Mouse (Mus musculus) hindbrain, postnatal 0 days (tissue): ENCODE results near the gene Hacd1. TPM values are rescaled to one million over a fixed set of nuclear protein-coding genes. Genes with fewer than 3 reads are reported as not detected.

Experiments
- ATAC-seq: fragments of 200-750 bp; cut with Nextera tagmentation; 2 replicates; pipeline ENCODE4 v1.8.0; 2017; ENCODE audit warnings: mild to moderate bottlenecking, moderate TSS enrichment, moderate library complexity
- DNase-seq: peaks from one replicate; pipeline ENCODE4 v3.0.0-alpha.2; 2015; ENCODE audit warnings: low spot score
- H3K27ac ChIP-seq: fragments of 300-500 bp; sonication (generic); 2 replicates; pipeline ENCODE4 v1.5.1; 2014; ENCODE audit warnings: mild to moderate bottlenecking
- H3K27me3 ChIP-seq: fragments of 300-500 bp; sonication (generic); 2 replicates; pipeline ENCODE4 v1.6.1; 2014; ENCODE audit warnings: low read length, mixed read lengths; ENCODE audit not compliant: insufficient read depth
- H3K36me3 ChIP-seq: fragments of 300-500 bp; sonication (generic); 2 replicates; pipeline ENCODE4 v1.6.1; 2014; ENCODE audit warnings: low read length, mixed read lengths; ENCODE audit not compliant: insufficient read depth
- H3K4me1 ChIP-seq: fragments of 300-500 bp; sonication (generic); 2 replicates; pipeline ENCODE4 v1.6.1; 2014; ENCODE audit warnings: antibody characterized with exemption, low read length, mixed read lengths; ENCODE audit not compliant: insufficient read depth
- H3K4me2 ChIP-seq: fragments of 300-500 bp; sonication (generic); 2 replicates; pipeline ENCODE4 v1.6.1; 2014; ENCODE audit warnings: low read depth, mild to moderate bottlenecking, low read length, moderate library complexity, mixed read lengths
- H3K4me3 ChIP-seq: fragments of 300-500 bp; sonication (generic); 2 replicates; pipeline ENCODE4 v1.5.1; 2014; ENCODE audit warnings: low read length
- H3K9ac ChIP-seq: fragments of 300-500 bp; sonication (generic); replicated peaks from 2 replicates; pipeline ENCODE4 v1.6.1; 2014; ENCODE audit warnings: mild to moderate bottlenecking, low read length, moderate library complexity, mixed read lengths
- H3K9me3 ChIP-seq: fragments of 300-500 bp; sonication (generic); 2 replicates; pipeline ENCODE4 v1.6.1; 2016; ENCODE audit warnings: low read length, mixed read lengths
- CTCF ChIP-seq: IDR thresholded peaks from 2 replicates; pipeline ENCODE4 v1.5.1; 2016; ENCODE audit warnings: antibody characterized with exemption, control low read depth, low read depth
- WGBS: fragments of 180-500 bp; shearing (Covaris S2); extraction: QIAGEN DNeasy Blood & Tissue Kit; methylation state at CpG from one replicate; pipeline ENCODE4 v1.1.7; 2014; 5-methylcytosine and 5-hydroxymethylcytosine counted together
- polyA plus RNA-seq: library from polyadenylated mRNA; unstranded; fragments of >200 nt; fragmentation: Nextera tagmentation; extraction: Ambion mirVana; gene quantifications from 2 replicates; pipeline ENCODE4 v1.2.1, GENCODE M21; 2015
- total RNA-seq: library from RNA; depleted of rRNA; stranded (reverse); fragments of >200 nt; gene quantifications from 2 replicates; pipeline ENCODE4 v1.2.3, GENCODE M21; 2014; rRNA removed

The Hacd1 gene
- total and polyA plus RNA-seq, 2 experiments from 2014 or later: 59.8 to 88.5 TPM

DNA sequence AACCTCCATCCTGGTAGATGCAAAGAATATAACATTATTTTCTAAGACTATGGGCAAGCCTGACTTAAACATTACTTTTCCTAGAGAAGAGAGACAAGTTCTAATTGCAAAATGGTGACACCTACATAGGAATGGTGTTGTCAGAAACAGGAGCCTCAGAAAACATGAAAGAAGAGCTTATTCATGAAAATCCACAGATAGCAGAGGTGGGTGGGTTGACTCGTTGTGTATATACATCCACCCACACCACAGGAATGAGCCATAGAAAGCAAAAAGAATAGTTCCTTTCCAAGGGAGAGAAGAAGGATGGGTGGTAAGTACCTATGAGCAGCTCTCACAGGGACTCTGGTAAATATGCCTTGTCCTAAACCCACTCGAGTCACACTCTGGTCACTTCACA is 239.3 kb downstream of the Hacd1 start:
- H3K4me2 ChIP-seq: no peak overlapping the region
- no peak overlapping the region for H3K27ac ChIP-seq
- H3K4me1 ChIP-seq: no peaks in the 10 kb centered on the region
- H3K27me3 ChIP-seq: no peaks in the 10 kb centered on the region
- H3K36me3 ChIP-seq: no peaks in the 10 kb centered on the region
- 82% methylated on average over 2 of the region's 2 CpGs for WGBS
- no peak overlapping the region for H3K9ac ChIP-seq
- H3K9me3 ChIP-seq: no peaks in the 10 kb centered on the region
- no peak for TF ChIP-seq CTCF
- no peak for ATAC-seq
- DNase-seq: no peak
- no peak overlapping the region for H3K4me3 ChIP-seq

DNA sequence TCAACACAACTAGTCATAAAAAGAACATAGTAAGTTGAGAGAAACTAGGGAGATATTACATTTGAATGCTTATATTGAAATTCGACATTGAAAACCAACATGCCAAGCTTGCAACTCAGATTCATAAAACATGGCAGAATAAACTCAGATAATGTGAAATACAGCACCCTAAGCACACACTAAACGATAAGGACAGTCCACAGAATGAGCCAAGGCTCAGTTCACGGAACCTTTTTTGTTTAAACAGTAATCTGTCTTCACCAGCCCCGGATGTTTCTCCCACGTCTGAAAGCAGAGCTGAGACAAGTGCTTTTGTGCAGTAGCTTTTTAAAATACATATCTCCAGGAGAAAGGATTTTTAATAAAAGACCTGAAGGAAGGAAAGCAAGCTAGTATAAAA is 247.3 kb downstream of the Hacd1 start:
- Histone ChIP-seq H3K4me3 (no peak overlapping the region), H3K36me3 (no peaks in the 10 kb centered on the region), H3K4me1 (no peaks in the 10 kb centered on the region), H3K9ac (no peak overlapping the region), H3K4me2 (no peak overlapping the region), H3K27me3 (no peaks in the 10 kb centered on the region), H3K27ac (no peak overlapping the region), H3K9me3 (no peaks in the 10 kb centered on the region)
- WGBS: 66% methylated on average over 5 of the region's 5 CpGs
- TF ChIP-seq CTCF: no peak
- no peak for DNase-seq
- no peak for ATAC-seq

DNA sequence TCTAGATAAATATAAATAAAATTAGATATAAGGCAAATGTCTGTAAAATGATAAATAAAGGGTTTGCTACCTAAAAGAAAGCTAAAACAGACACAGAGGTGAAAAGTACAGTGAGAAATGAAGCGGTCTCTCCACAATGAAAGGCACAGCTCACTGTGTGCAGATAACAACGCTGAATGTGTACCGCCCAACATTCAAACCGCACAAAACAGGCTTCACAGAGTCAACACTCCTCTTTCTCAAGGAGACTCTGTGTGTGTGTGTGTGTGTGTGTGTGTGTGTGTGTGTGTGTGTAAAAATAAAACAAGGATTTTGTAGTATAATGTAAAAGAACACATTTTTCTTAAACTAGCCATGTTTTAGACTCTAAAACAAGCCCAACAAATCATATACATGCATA is 247.9 kb downstream of the Hacd1 start:
- H3K4me3 ChIP-seq: no peak overlapping the region
- H3K27me3 ChIP-seq: no peaks in the 10 kb centered on the region
- H3K9ac ChIP-seq: no peak overlapping the region
- 74% methylated on average over 4 of the region's 4 CpGs for WGBS
- ATAC-seq (no peak), DNase-seq (no peak)
- no peak overlapping the region for H3K4me2 ChIP-seq
- no peaks in the 10 kb centered on the region for H3K9me3 ChIP-seq
- no peaks in the 10 kb centered on the region for H3K36me3 ChIP-seq
- TF ChIP-seq CTCF: no peak
- no peak overlapping the region for H3K27ac ChIP-seq
- no peaks in the 10 kb centered on the region for H3K4me1 ChIP-seq

DNA sequence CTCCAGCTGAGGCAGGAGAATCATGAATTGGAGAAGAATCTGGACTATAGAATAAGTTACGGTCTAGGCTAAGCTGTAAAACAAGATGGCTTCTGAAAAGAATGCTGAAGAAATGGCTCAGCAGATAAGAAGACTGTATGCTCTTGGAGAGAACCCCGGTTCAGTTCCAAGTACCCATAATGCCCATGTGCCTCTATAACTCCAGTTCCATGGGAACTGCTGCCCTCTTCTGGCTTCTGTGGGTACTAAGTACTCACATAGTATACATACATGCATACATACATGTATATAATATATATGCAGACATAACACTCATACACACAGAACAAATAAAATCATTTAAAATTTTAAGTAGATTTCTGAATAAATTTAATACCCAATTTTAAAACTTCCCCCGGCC is 249.8 kb downstream of the Hacd1 start:
- no peak overlapping the region for H3K9ac ChIP-seq
- no peaks in the 10 kb centered on the region for H3K36me3 ChIP-seq
- H3K4me1 ChIP-seq: no peaks in the 10 kb centered on the region
- no peak for TF ChIP-seq CTCF
- no peak for DNase-seq
- no peaks in the 10 kb centered on the region for H3K9me3 ChIP-seq
- no peak overlapping the region for H3K4me2 ChIP-seq
- H3K27me3 ChIP-seq: no peaks in the 10 kb centered on the region
- 93% methylated on average over 3 of the region's 3 CpGs for WGBS
- no peak overlapping the region for H3K27ac ChIP-seq
- no peak overlapping the region for H3K4me3 ChIP-seq
- ATAC-seq: no peak

DNA sequence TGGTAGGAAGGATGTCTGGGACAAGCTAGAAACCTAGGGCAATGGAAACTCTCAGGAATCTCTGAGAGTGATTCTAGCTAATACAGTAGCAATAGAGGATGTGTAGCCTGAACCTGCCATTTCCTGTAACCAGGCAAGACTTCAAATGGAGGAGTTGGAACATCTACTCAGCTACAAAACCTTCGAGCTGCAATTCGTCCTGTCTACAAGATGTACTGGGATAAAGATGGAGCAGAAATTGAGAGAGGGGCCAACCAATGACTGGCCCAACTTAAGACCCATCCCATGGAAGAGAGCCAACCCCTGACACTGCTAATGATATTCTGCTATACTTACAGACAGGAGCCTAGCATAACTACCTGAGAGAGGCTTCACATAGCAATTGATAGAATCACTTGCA is 255.3 kb downstream of the Hacd1 start:
- no peak for TF ChIP-seq CTCF

More for the DNA sequence above, 255.3 kb downstream of the Hacd1 start:
- H3K4me2 ChIP-seq: no peak overlapping the region
- WGBS: 92% methylated on average over 2 of the region's 2 CpGs
- no peaks in the 10 kb centered on the region for H3K36me3 ChIP-seq
- no peaks in the 10 kb centered on the region for H3K27me3 ChIP-seq
- H3K9ac ChIP-seq: no peak overlapping the region
- ATAC-seq: no peak
- H3K4me3 ChIP-seq: no peak overlapping the region
- no peak for DNase-seq
- no peaks in the 10 kb centered on the region for H3K9me3 ChIP-seq
- no peak overlapping the region for H3K27ac ChIP-seq
- no peaks in the 10 kb centered on the region for H3K4me1 ChIP-seq

Other genes starting within 250 kb of the Hacd1 start
- 75.8 and 85.6 TPM in 2 replicates for gene Stam, start 18.0 kb upstream of the Hacd1 start, total RNA-seq
- 90.0 and 95.9 TPM in 2 replicates for gene Stam, start 18.0 kb upstream of the Hacd1 start, polyA plus RNA-seq
- 0.10 and 0.29 TPM in 2 replicates for gene Tmem236, start 118.4 kb upstream of the Hacd1 start, total RNA-seq
- 0.23 and 0.25 TPM in 2 replicates for gene Tmem236, start 118.4 kb upstream of the Hacd1 start, polyA plus RNA-seq
- 6.0 and 10.3 TPM in 2 replicates for gene Mrc1, start 173.3 kb upstream of the Hacd1 start, total RNA-seq
- gene Mrc1, start 173.3 kb upstream of the Hacd1 start, polyA plus RNA-seq: 3.6 and 4.7 TPM in 2 replicates